Mouse (Mus musculus): Measurements from ENCODE around the gene Gm21972. TPM values are rescaled to one million over a fixed set of nuclear protein-coding genes. Genes with fewer than 3 reads are reported as not detected.

The Gm21972 gene
- polyA plus RNA-seq, 1 experiment, result 0.30 TPM

DNA sequence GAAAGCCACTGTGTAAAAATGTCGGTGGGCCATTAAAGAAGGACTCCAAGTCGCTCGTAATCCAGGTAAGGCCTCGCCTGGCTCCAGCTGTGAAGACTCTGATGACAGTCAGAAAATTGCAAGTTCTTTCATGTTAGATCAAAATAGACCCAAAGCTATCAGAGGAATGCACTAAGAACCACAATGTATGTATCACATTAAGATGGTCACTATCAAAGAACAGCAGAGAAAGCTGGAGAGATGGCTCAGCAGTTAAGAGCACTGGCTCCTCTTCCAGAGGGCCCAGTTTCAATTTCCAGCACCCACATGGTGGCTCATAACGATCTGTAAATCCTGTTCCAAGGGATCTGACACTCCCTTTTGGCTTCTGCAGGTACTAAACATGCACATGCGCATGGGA, 26.6 kb downstream of the Gm21972 start:
- Histone ChIP-seq H3K27ac (ENCODE audit: insufficient read depth, low read depth, low read length) (no peak overlapping the region), H3K36me3 (ENCODE audit: control insufficient read depth, insufficient read depth, low read length) (peaks cover 3% of the 10 kb centered on the region; the same call in 1 of the 2 replicates), H3K4me3 (ENCODE audit: low read depth, low read length) (no peak overlapping the region), H3K4me1 (ENCODE audit: control insufficient read depth, insufficient read depth, insufficient read length, low read length) (peaks cover 2% of the 10 kb centered on the region; the same call in 1 of the 2 replicates), H3K27me3 (ENCODE audit: control insufficient read depth, insufficient read depth, low read length) (no peaks in the 10 kb centered on the region)
- 93% methylated on average over 6 of the region's 6 CpGs for whole genome bisulfite sequencing
- no peak for TF ChIP-seq CTCF (IDR thresholded peaks at IDR 0.05; ENCODE audit: extremely low read depth, insufficient read length, insufficient replicate concordance, low read depth, low read length)
- no peak for TF ChIP-seq POLR2A (IDR thresholded peaks at IDR 0.05; ENCODE audit: low read depth, low read length)

DNA sequence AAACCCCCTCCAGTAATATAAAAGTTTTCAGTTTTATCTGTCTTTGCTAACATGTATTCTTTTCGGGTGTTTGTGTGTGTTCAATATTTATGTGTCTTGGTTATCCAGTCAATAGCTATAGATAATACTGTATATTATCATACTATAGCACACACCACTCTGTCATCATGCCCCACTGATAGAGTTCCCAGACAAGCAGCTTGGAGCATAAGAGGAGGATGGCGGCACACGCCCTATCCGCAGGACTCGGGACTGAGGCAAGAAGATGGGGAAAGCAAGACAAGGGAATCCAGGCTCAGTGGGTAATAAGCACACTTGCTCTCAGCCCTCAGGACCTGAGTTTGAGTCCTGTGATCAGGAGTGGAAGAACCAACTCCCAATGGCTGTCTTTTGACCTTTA, 27.0 kb downstream of the Gm21972 start:
- no peak overlapping the region for H3K27ac ChIP-seq (ENCODE audit: insufficient read depth, low read depth, low read length)
- 94% methylated on average over 5 of the region's 5 CpGs for WGBS
- no peaks in the 10 kb centered on the region for H3K27me3 ChIP-seq (ENCODE audit: control insufficient read depth, insufficient read depth, low read length)
- peaks cover 3% of the 10 kb centered on the region; the same call in 1 of the 2 replicates for H3K36me3 ChIP-seq (ENCODE audit: control insufficient read depth, insufficient read depth, low read length)
- H3K4me1 ChIP-seq (ENCODE audit: control insufficient read depth, insufficient read depth, insufficient read length, low read length), result no peaks in the 10 kb centered on the region
- TF ChIP-seq POLR2A (IDR thresholded peaks at IDR 0.05; ENCODE audit: low read depth, low read length) (no peak), CTCF (IDR thresholded peaks at IDR 0.05; ENCODE audit: extremely low read depth, insufficient read length, insufficient replicate concordance, low read depth, low read length) (no peak)
- H3K4me3 ChIP-seq (ENCODE audit: low read depth, low read length), result no peak overlapping the region

DNA sequence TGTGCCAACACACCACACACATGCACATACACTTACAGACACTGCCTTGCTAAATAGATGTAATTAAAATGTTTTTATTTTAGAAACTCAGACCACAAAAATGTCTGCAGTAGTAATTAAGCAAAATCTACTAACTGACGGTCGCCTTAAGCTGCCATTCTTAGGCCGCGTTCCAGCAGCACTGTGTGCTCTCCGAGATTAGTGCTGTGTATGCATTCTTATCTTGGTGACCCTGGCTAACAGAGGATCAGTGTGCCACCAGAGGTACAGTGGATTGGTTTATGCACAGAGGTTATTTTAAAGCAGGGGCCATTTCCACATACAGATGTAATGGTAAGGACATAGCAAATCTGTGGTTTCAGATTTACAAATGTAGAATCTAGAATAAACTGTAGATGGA, 27.6 kb downstream of the Gm21972 start:
- Histone ChIP-seq H3K4me1 (ENCODE audit: control insufficient read depth, insufficient read depth, insufficient read length, low read length) (no peaks in the 10 kb centered on the region), H3K4me3 (ENCODE audit: low read depth, low read length) (no peak overlapping the region), H3K36me3 (ENCODE audit: control insufficient read depth, insufficient read depth, low read length) (peaks cover 3% of the 10 kb centered on the region; the same call in 1 of the 2 replicates), H3K27ac (ENCODE audit: insufficient read depth, low read depth, low read length) (no peak overlapping the region), H3K27me3 (ENCODE audit: control insufficient read depth, insufficient read depth, low read length) (no peaks in the 10 kb centered on the region)
- WGBS, result 85% methylated on average over 5 of the region's 5 CpGs
- TF ChIP-seq POLR2A (IDR thresholded peaks at IDR 0.05; ENCODE audit: low read depth, low read length) (no peak), CTCF (IDR thresholded peaks at IDR 0.05; ENCODE audit: extremely low read depth, insufficient read length, insufficient replicate concordance, low read depth, low read length) (no peak)

DNA sequence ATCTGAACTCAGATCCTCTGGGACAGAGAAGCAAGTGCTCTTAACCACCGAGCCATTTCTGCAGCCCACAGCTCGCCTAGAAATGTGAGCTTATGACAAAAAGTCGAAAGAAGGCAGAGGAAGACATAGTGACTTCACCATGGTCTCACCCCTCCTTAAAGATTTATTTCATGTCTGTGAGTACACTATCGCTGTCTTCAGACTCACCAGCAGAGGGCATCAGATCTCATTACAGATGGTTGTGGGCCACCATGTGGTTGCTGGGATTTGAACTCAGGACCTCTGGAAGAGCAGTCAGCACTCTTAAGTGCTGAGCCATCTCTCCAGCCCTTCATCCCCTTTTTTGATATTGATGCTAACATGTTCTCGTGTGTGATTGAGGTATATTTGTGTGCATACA, 41.2 kb downstream of the Gm21972 start:
- no peak for TF ChIP-seq POLR2A (IDR thresholded peaks at IDR 0.05; ENCODE audit: low read depth, low read length)
- peak; percentile 35; the same call in 1 of the 2 replicates for TF ChIP-seq CTCF (IDR thresholded peaks at IDR 0.05; ENCODE audit: extremely low read depth, insufficient read length, insufficient replicate concordance, low read depth, low read length)
- Histone ChIP-seq H3K36me3 (ENCODE audit: control insufficient read depth, insufficient read depth, low read length) (0 out of 2 replicates have a peak, but pooled peaks cover 2% of the 10 kb centered on the region), H3K4me1 (ENCODE audit: control insufficient read depth, insufficient read depth, insufficient read length, low read length) (peaks cover 16% of the 10 kb centered on the region), H3K4me3 (ENCODE audit: low read depth, low read length) (no peak overlapping the region), H3K27ac (ENCODE audit: insufficient read depth, low read depth, low read length) (no peak overlapping the region), H3K27me3 (ENCODE audit: control insufficient read depth, insufficient read depth, low read length) (no peaks in the 10 kb centered on the region)
- WGBS, result 96% methylated on average over 5 of the region's 5 CpGs

DNA sequence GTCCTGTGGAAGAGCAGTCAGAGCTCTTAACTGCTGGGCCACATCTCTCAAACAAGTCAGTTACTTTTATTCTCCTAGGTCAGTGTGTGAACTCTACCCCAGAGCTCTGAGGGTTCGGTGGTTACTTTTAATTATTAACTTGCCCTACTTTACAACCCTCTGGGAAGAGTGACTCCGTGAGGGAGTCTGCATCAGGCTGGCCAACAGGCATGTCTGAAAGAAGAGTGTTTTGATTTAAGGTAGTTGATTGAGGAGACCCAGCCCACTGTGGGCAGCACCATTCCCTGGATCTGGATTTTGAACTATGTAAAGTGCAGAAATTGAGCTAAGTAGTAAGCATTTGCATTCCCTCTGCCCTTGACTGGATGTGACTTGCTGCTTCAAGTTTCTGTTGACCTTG, 42.6 kb downstream of the Gm21972 start:
- H3K27me3 ChIP-seq (ENCODE audit: control insufficient read depth, insufficient read depth, low read length), result no peaks in the 10 kb centered on the region
- H3K36me3 ChIP-seq (ENCODE audit: control insufficient read depth, insufficient read depth, low read length), result no peaks in the 10 kb centered on the region
- H3K27ac ChIP-seq (ENCODE audit: insufficient read depth, low read depth, low read length), result peak overlapping the region; percentile 44
- peaks cover 17% of the 10 kb centered on the region for H3K4me1 ChIP-seq (ENCODE audit: control insufficient read depth, insufficient read depth, insufficient read length, low read length)
- WGBS, result 26% methylated on average over 2 of the region's 2 CpGs
- no peak for TF ChIP-seq POLR2A (IDR thresholded peaks at IDR 0.05; ENCODE audit: low read depth, low read length)
- TF ChIP-seq CTCF (IDR thresholded peaks at IDR 0.05; ENCODE audit: extremely low read depth, insufficient read length, insufficient replicate concordance, low read depth, low read length), result no peak
- H3K4me3 ChIP-seq (ENCODE audit: low read depth, low read length), result no peak overlapping the region

DNA sequence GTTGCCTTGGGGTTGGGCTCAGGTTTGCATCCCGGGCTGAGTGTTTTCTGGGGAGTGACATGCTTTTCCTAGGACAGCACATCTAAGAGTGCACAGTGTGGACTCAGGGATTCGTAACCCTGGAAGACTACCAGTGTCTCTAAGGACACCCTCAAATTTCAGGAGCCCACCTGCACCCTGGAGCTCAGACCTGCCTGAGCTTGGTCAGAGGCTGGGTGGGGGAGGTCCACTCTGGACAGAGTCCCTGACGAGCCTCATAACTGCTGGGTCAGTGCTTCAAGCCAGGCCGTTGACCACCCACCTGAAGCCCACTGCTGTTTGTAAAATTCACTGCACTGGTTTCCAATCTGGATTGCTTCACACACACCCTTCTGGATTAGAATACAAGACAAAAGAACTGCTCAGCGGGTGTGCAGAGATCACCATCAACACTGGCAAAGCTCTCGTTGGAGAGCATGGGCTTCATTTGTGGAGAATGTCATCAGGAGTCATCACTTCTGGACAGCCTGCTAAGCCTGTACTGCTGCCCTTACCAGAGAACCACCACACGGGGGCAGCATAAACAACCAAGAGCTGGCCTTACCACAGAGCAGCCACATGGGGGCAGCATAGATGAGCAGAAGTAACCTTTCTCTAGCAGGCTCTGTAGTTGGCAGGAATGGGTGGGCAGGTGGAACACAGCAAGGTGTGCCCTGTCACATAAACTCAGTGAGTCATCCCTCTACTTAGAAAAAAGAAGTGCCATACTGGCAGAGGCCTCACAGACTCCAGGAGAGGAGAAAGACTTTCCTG, 45.2 kb downstream of the Gm21972 start:
- TF ChIP-seq POLR2A (IDR thresholded peaks at IDR 0.05; ENCODE audit: low read depth, low read length) (no peak), CTCF (IDR thresholded peaks at IDR 0.05; ENCODE audit: extremely low read depth, insufficient read length, insufficient replicate concordance, low read depth, low read length) (peak; percentile 100; the same call in 1 of the 2 replicates)
- H3K27ac ChIP-seq (ENCODE audit: insufficient read depth, low read depth, low read length), result no peak overlapping the region
- 49% methylated on average over 7 of the region's 7 CpGs for WGBS
- no peaks in the 10 kb centered on the region for H3K27me3 ChIP-seq (ENCODE audit: control insufficient read depth, insufficient read depth, low read length)
- H3K36me3 ChIP-seq (ENCODE audit: control insufficient read depth, insufficient read depth, low read length), result no peaks in the 10 kb centered on the region
- no peak overlapping the region for H3K4me3 ChIP-seq (ENCODE audit: low read depth, low read length)
- H3K4me1 ChIP-seq (ENCODE audit: control insufficient read depth, insufficient read depth, insufficient read length, low read length), result peaks cover 39% of the 10 kb centered on the region

DNA sequence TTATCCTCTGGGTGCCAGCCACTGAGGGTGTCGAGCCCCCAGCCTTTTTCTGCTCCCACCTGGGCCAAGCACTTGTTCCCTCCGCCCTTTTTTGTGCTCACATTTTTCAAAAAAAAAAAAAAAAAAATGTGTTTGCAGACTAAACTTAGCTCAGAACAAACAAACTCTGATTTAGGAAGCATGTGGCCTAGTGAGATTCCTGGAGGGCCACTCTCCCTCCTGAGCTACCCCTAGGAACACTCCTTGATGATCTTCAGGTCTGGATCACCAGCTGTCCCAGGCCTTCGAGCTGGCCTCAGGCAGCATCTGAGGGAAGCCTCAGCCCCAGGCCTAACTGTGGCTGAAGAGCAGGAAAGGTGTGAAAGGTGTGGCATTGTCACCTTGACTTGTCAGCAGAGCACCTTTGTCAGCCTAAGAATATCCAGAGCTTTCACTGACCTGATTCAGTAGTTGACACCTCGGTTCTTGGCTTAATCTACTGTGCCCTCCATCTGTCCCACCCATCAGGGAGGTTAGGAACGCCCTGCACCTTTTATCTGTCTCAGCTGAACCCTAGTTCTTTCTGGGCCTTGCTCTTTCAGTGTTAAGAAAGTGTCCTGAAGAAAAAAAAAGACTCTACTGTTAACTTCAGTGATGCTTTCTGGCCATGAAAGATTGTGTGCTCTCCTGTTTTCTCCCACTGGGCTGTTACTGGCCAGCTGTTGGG, 48.7 kb downstream of the Gm21972 start:
- WGBS, result 42% methylated on average over 5 of the region's 5 CpGs
- no peaks in the 10 kb centered on the region for H3K36me3 ChIP-seq (ENCODE audit: control insufficient read depth, insufficient read depth, low read length)

More for the DNA sequence above, 48.7 kb downstream of the Gm21972 start:
- Histone ChIP-seq H3K4me3 (ENCODE audit: low read depth, low read length) (no peak overlapping the region), H3K27ac (ENCODE audit: insufficient read depth, low read depth, low read length) (peak overlapping the region; percentile 5; the same call in 1 of the 2 replicates), H3K27me3 (ENCODE audit: control insufficient read depth, insufficient read depth, low read length) (no peaks in the 10 kb centered on the region), H3K4me1 (ENCODE audit: control insufficient read depth, insufficient read depth, insufficient read length, low read length) (peaks cover 27% of the 10 kb centered on the region)
- TF ChIP-seq CTCF (IDR thresholded peaks at IDR 0.05; ENCODE audit: extremely low read depth, insufficient read length, insufficient replicate concordance, low read depth, low read length) (no peak), POLR2A (IDR thresholded peaks at IDR 0.05; ENCODE audit: low read depth, low read length) (no peak)
